Comparison of ENCODE assay signal across 22 mouse cellular contexts in the genomic region with DNA sequence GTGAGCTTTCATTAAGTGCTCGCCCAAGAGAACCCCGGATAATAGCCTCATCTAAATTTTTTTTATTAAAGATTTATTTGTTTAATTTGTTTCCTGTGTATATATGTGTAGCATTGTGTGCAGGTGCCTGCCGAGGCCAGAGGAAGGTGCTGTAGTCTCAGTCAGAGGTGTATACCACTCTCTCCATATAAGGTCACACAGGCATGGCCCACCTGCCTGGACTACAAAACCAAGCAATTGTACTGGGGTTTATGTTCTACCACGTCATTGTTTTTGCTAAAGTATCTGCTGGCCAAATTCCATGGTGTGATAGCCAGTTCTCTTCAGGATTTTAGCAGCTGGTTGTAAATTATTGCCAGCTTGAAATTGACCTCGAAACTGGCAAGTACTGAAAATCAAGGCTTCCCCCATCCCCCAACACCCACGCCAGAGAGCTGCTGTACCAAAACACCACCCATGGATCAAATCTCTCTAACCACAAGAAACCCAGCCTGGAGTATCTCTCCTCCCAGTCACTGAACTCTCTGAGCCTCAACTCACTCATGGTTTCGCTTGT.
DNase-seq lines count a peak whose midpoint lies in the region; ATAC-seq and TF ChIP-seq lines count a peak whose summit lies in the region.
"Had no signal": no experiment of that assay in that cellular context is flagged by ENCODE, and none has a peak within 500 bp of the region (broad histone marks: within the 10 kb centered on the region; RNA-seq: fewer than 3 reads in every experiment).

No protein-coding gene starts in this region.

- H3K27ac ChIP-seq in hindbrain, embryonic 16.5 days (ENCODE audit: low read depth, low read length), result no peak overlapping the region
- no peak overlapping the region for H3K27ac ChIP-seq in hindbrain, embryonic 11.5 days (ENCODE audit: low read depth, low read length)
- H3K27ac ChIP-seq in lung, postnatal 0 days (ENCODE audit: low read length), result no peak overlapping the region
- no peak overlapping the region for H3K27ac ChIP-seq in neural tube, embryonic 15.5 days (replicated peaks)
- H3K27ac ChIP-seq: limb, embryonic 13.5 days; midbrain, embryonic 13.5 days; stomach, embryonic 15.5 days had no signal

- H3K36me3 ChIP-seq in hindbrain, embryonic 16.5 days (ENCODE audit: control insufficient read depth, insufficient read depth, low read length), result no peaks in the 10 kb centered on the region
- no peaks in the 10 kb centered on the region for H3K36me3 ChIP-seq in hindbrain, embryonic 11.5 days (ENCODE audit: control insufficient read depth, insufficient read depth, low read length)
- no peaks in the 10 kb centered on the region for H3K36me3 ChIP-seq in lung, postnatal 0 days (ENCODE audit: insufficient read depth, low read length)
- H3K36me3 ChIP-seq in neural tube, embryonic 15.5 days, result no peaks in the 10 kb centered on the region
- H3K36me3 ChIP-seq: G1E; limb, embryonic 13.5 days; midbrain, embryonic 13.5 days; stomach, embryonic 15.5 days had no signal

- no peak overlapping the region for H3K9ac ChIP-seq in hindbrain, embryonic 16.5 days (ENCODE audit: low read depth, low read length)
- H3K9ac ChIP-seq in hindbrain, embryonic 11.5 days (ENCODE audit: low read depth, low read length), result no peak overlapping the region
- H3K9ac ChIP-seq in lung, postnatal 0 days (replicated peaks; ENCODE audit: low read depth), result no peak overlapping the region
- H3K9ac ChIP-seq in neural tube, embryonic 15.5 days (replicated peaks), result no peak overlapping the region
- H3K9ac ChIP-seq: forebrain, postnatal 0 days; limb, embryonic 13.5 days; midbrain, embryonic 13.5 days; stomach, embryonic 15.5 days had no signal

- no peak for TF ChIP-seq EP300 in lung, postnatal 0 days (IDR thresholded peaks at IDR 0.05)

- H3K4me3 ChIP-seq in hindbrain, embryonic 16.5 days (ENCODE audit: low read length), result no peak overlapping the region
- H3K4me3 ChIP-seq in hindbrain, embryonic 11.5 days (ENCODE audit: low read depth, low read length), result no peak overlapping the region
- no peak overlapping the region for H3K4me3 ChIP-seq in lung, postnatal 0 days (ENCODE audit: low read depth, low read length)
- H3K4me3 ChIP-seq in neural tube, embryonic 15.5 days (replicated peaks), result no peak overlapping the region
- H3K4me3 ChIP-seq: erythroblast, embryonic 14.5 days; limb, embryonic 13.5 days; midbrain, embryonic 13.5 days; stomach, embryonic 15.5 days had no signal

- no peaks in the 10 kb centered on the region for H3K27me3 ChIP-seq in hindbrain, embryonic 16.5 days (replicated peaks; ENCODE audit: control insufficient read depth, insufficient read depth, low read length)
- H3K27me3 ChIP-seq in hindbrain, embryonic 11.5 days (ENCODE audit: control insufficient read depth, insufficient read depth, low read length), result no peaks in the 10 kb centered on the region
- H3K27me3 ChIP-seq in lung, postnatal 0 days (replicated peaks; ENCODE audit: insufficient read depth, low read length), result no peaks in the 10 kb centered on the region
- H3K27me3 ChIP-seq in neural tube, embryonic 15.5 days (replicated peaks), result no peaks in the 10 kb centered on the region
- H3K27me3 ChIP-seq: limb, embryonic 13.5 days; midbrain, embryonic 13.5 days; stomach, embryonic 15.5 days had no signal

- DNase-seq in hindbrain, embryonic 11.5 days (ENCODE audit: low spot score), result no peak
- DNase-seq in lung, postnatal 0 days (ENCODE audit: low spot score), result no peak
- no peak for DNase-seq in lung, postnatal 36 days
- peak; percentile 66 for DNase-seq in kidney, adult 9 months
- no peak for DNase-seq in right cerebral cortex, postnatal 25 days
- DNase-seq in spleen, postnatal 36 days (ENCODE audit: low spot score in 2 of 2), result no peak
- DNase-seq: adrenal gland, adult 8-10 months; cerebellum, adult 11 months; cerebellum, postnatal 36 days; forebrain, postnatal 0 days; heart, postnatal 36 days; lung, adult 2 months; spleen, adult 18-20 months; thymus, postnatal 25 days had no signal

- peak; percentile 15; the same call in 1 of the 2 replicates for TF ChIP-seq CTCF in lung, postnatal 0 days (IDR thresholded peaks at IDR 0.05)

- H3K4me1 ChIP-seq in hindbrain, embryonic 16.5 days (ENCODE audit: control insufficient read depth, insufficient read depth, low read depth, low read length), result no peaks in the 10 kb centered on the region
- H3K4me1 ChIP-seq in hindbrain, embryonic 11.5 days (replicated peaks; ENCODE audit: control insufficient read depth, insufficient read depth, low read length), result no peaks in the 10 kb centered on the region
- H3K4me1 ChIP-seq in lung, postnatal 0 days (ENCODE audit: insufficient read depth, low read depth, low read length), result no peaks in the 10 kb centered on the region
- H3K4me1 ChIP-seq in neural tube, embryonic 15.5 days, result 0 out of 2 replicates have a peak, but pooled peaks cover 5% of the 10 kb centered on the region
- H3K4me1 ChIP-seq: stomach, embryonic 15.5 days had no signal

- WGBS in hindbrain, embryonic 16.5 days, result 78% methylated on average over 7 of the region's 7 CpGs
- WGBS in hindbrain, embryonic 11.5 days, result 79% methylated on average over 7 of the region's 7 CpGs
- 59% methylated on average over 7 of the region's 7 CpGs for WGBS in lung, postnatal 0 days
- 67% methylated on average over 7 of the region's 7 CpGs for WGBS in neural tube, embryonic 15.5 days

- no peak overlapping the region for H3K4me2 ChIP-seq in hindbrain, embryonic 16.5 days (ENCODE audit: low read length)
- no peak overlapping the region for H3K4me2 ChIP-seq in hindbrain, embryonic 11.5 days (replicated peaks; ENCODE audit: low read depth, low read length)
- no peak overlapping the region for H3K4me2 ChIP-seq in lung, postnatal 0 days (replicated peaks; ENCODE audit: low read depth, low read length)
- no peak overlapping the region for H3K4me2 ChIP-seq in neural tube, embryonic 15.5 days
- H3K4me2 ChIP-seq: heart, embryonic 11.5 days; limb, embryonic 13.5 days; midbrain, embryonic 13.5 days; stomach, embryonic 15.5 days had no signal

- peak; percentile 34; the same call in 1 of the 2 replicates for ATAC-seq in hindbrain, embryonic 16.5 days
- ATAC-seq in hindbrain, embryonic 11.5 days (ENCODE audit: low FRiP score), result no peak
- ATAC-seq in lung, postnatal 0 days, result no peak
- peak; percentile 47; the same call in 1 of the 2 replicates for ATAC-seq in neural tube, embryonic 15.5 days (ENCODE audit: low FRiP score)
- ATAC-seq: forebrain, postnatal 0 days; midbrain, embryonic 13.5 days had no signal

- no peaks in the 10 kb centered on the region for H3K9me3 ChIP-seq in hindbrain, embryonic 16.5 days (ENCODE audit: control insufficient read depth, low read length)
- H3K9me3 ChIP-seq in hindbrain, embryonic 11.5 days (ENCODE audit: control insufficient read depth, low read length), result no peaks in the 10 kb centered on the region
- H3K9me3 ChIP-seq in lung, postnatal 0 days (ENCODE audit: low read length), result no peaks in the 10 kb centered on the region
- no peaks in the 10 kb centered on the region for H3K9me3 ChIP-seq in neural tube, embryonic 15.5 days (replicated peaks)
- H3K9me3 ChIP-seq: G1E; limb, embryonic 13.5 days; midbrain, embryonic 13.5 days; stomach, embryonic 15.5 days had no signal

Comparison
In these comparisons a context has a peak if more than half of its experiments do, and no peak if none do; other contexts are left out.
1. ATAC-seq: peak in hindbrain, embryonic 16.5 days (single experiment) and neural tube, embryonic 15.5 days (single experiment); none in hindbrain, embryonic 11.5 days (single experiment) and lung, postnatal 0 days (single experiment).